Mouse (Mus musculus): Measurements from ENCODE around the gene Ubd. TPM values are rescaled to one million over a fixed set of nuclear protein-coding genes. Genes with fewer than 3 reads are reported as not detected.

The Ubd gene
- polyA plus RNA-seq, 1 experiment from 2014 or later, result not detected

DNA sequence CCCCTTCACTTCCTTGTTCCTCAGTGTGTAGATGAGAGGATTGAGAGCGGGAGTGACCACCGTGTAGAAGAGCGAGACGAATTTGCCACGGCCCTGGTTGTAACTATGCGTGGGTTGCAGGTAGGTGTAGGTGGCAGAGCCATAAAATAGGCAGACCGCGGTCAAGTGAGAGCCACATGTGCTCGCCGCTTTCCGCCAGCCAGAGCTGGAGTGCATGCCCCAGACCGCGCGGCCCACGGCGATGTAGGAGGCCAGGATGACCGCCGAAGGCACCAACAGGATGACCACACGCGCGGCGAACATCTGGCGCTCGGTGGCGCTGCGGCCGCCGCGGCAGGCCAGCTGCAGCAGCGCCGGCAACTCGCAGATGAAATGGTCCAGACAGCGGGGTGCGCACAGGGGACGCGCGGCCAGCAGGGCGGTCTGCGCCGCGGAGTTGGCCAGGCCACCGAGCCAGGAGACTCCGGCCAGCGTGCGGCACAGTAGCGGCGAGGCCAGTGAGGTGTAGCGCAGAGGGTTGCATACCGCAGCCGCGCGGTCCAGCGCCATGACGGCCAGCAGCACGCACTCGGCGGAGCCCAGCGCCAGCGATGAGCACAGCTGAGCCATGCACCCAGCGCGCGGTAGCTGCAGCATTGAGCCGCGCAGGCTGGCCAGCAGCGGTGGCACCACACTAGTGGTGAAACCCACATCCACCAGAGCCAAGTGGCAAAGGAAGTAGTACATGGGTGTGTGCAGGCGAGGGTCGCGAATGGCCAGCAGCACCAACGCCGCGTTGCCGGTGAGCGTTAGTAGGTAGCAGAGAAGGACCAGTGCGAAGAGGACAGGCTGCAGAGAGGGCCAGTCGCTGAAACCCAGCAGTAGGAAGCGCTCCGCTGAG lies 3.4 kb downstream of the Ubd start:
- H3K9me3 ChIP-seq (ENCODE audit: low read length), result no peaks in the 10 kb centered on the region
- WGBS, result 2% methylated on average over 76 of the region's 77 CpGs
- peak overlapping the region; percentile 21 for H3K4me3 ChIP-seq (ENCODE audit: low read depth, low read length)
- ATAC-seq (peak; percentile 37; the same call in 1 of the 2 replicates), DNase-seq (ENCODE audit: low spot score) (no peak)
- peak; percentile 5; the same call in 1 of the 2 replicates for TF ChIP-seq CTCF (IDR thresholded peaks at IDR 0.05)
- no peak for TF ChIP-seq EP300 (IDR thresholded peaks at IDR 0.05)
- H3K36me3 ChIP-seq (ENCODE audit: insufficient read depth, low read length), result no peaks in the 10 kb centered on the region
- H3K9ac ChIP-seq (replicated peaks; ENCODE audit: low read depth), result no peak overlapping the region
- no peak overlapping the region for H3K27ac ChIP-seq (ENCODE audit: low read length)
- no peaks in the 10 kb centered on the region for H3K4me1 ChIP-seq (ENCODE audit: insufficient read depth, low read depth, low read length)
- H3K4me2 ChIP-seq (replicated peaks; ENCODE audit: low read depth, low read length), result peak overlapping the region; percentile 54
- peaks cover 13% of the 10 kb centered on the region for H3K27me3 ChIP-seq (replicated peaks; ENCODE audit: insufficient read depth, low read length)

DNA sequence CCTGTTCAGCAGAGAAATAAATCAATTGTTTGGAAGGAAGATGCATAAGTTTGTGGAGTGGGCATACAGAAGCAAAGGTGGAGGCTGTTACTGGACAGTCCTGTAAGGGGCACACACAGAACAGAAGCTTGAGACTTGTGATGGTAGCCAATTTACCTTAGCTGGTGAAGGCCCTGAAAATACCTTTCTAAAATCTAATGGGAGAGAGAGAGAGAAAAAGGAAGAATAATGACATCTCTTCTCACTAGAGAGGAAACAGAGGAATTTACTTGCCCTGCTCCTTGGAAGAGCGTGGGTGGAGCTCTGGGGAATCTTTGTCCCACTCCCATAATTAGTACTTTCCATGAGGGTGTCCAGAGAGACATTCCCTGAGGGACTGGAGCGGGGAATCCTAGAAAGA lies 7.2 kb downstream of the Ubd start, which contains the start of gene Olfr94:
Gene Olfr94, minus strand, starts transcription at position 101 of the 400 bp plus-strand sequence.
- ATAC-seq, result no peak

DNA sequence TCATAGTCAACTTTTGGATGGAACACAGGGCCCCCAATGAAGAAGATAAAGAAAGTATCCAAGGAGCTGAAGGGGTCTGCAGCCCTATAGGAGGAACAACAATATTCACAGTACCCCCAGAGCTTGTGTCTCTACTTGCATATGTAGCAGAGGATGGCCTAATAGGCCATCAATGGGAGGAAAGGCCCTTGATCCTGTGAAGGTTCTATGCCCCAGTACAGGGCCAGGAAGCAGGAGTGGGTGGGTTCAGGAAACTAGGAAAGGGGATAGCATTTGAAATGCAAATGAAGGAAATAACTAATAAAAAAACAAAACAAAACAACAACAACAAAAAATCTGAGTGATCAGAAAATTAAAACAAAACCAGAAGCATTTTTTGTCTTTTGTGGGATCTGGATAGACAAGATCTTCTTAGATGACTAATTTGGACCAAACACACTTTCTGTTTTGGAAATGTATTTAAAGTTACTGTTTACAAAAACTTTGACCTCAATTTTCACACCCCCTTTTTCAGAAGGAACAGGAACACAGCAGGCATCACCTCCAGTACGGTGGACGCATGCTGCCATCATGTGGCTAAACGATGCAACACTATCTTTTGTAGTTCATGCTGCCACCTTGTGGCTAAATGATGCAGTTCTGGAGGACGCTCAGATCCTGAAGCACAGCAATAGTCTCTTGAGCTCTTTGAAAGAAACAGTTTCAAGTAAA lies 9.7 kb downstream of the Ubd start:
- Histone ChIP-seq H3K27ac (ENCODE audit: low read length) (no peak overlapping the region), H3K9me3 (ENCODE audit: low read length) (no peaks in the 10 kb centered on the region), H3K4me3 (ENCODE audit: low read depth, low read length) (no peak overlapping the region), H3K4me1 (ENCODE audit: insufficient read depth, low read depth, low read length) (no peaks in the 10 kb centered on the region), H3K27me3 (replicated peaks; ENCODE audit: insufficient read depth, low read length) (no peaks in the 10 kb centered on the region), H3K9ac (replicated peaks; ENCODE audit: low read depth) (no peak overlapping the region), H3K36me3 (ENCODE audit: insufficient read depth, low read length) (no peaks in the 10 kb centered on the region), H3K4me2 (replicated peaks; ENCODE audit: low read depth, low read length) (no peak overlapping the region)
- DNase-seq (ENCODE audit: low spot score), result peak; percentile 81
- peak; percentile 70 for ATAC-seq
- TF ChIP-seq CTCF (IDR thresholded peaks at IDR 0.05), result peak; percentile 100
- no peak for TF ChIP-seq EP300 (IDR thresholded peaks at IDR 0.05)
- WGBS, result 0% methylated on average over 4 of the region's 4 CpGs

More for the DNA sequence above, 7.2 kb downstream of the Ubd start, which contains the start of gene Olfr94:
- Histone ChIP-seq H3K4me3 (ENCODE audit: low read depth, low read length) (no peak within 1 kb of the TSS), H3K4me2 (replicated peaks; ENCODE audit: low read depth, low read length) (no peak within 1 kb of the TSS), H3K4me1 (ENCODE audit: insufficient read depth, low read depth, low read length) (no peaks in the 10 kb centered on the region), H3K36me3 (ENCODE audit: insufficient read depth, low read length) (no peaks in the 10 kb centered on the region), H3K9me3 (ENCODE audit: low read length) (no peaks in the 10 kb centered on the region), H3K27ac (ENCODE audit: low read length) (no peak within 1 kb of the TSS), H3K9ac (replicated peaks; ENCODE audit: low read depth) (no peak within 1 kb of the TSS), H3K27me3 (replicated peaks; ENCODE audit: insufficient read depth, low read length) (peaks cover 13% of the 10 kb centered on the region)
- no peak for DNase-seq (ENCODE audit: low spot score)
- TF ChIP-seq EP300 (IDR thresholded peaks at IDR 0.05) (no peak), CTCF (IDR thresholded peaks at IDR 0.05) (no peak)
- WGBS, result 63% methylated on average over 2 of the region's 2 CpGs

DNA sequence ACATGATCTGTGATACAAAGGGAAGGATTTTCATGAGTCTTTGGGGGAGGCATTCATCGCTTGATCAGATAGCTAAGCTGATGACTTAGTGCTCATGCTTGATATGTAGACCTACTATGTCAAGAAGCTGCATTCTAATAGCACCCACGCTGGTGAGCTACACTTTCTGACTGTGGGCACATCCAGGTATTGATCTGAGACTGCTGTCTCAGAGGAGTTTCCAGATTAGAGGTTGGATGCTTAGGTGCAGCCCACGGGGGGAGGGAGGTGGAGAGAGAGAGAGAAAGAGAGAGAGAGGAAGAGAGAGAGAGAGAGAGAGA lies 10.2 kb downstream of the Ubd start:
- DNase-seq (ENCODE audit: low spot score) (no peak), ATAC-seq (no peak)
- 35% methylated on average over 3 of the region's 3 CpGs for WGBS
- Histone ChIP-seq H3K27me3 (replicated peaks; ENCODE audit: insufficient read depth, low read length) (no peaks in the 10 kb centered on the region), H3K4me3 (ENCODE audit: low read depth, low read length) (no peak overlapping the region), H3K27ac (ENCODE audit: low read length) (no peak overlapping the region), H3K9me3 (ENCODE audit: low read length) (no peaks in the 10 kb centered on the region), H3K9ac (replicated peaks; ENCODE audit: low read depth) (no peak overlapping the region), H3K4me1 (ENCODE audit: insufficient read depth, low read depth, low read length) (no peaks in the 10 kb centered on the region), H3K36me3 (ENCODE audit: insufficient read depth, low read length) (no peaks in the 10 kb centered on the region), H3K4me2 (replicated peaks; ENCODE audit: low read depth, low read length) (no peak overlapping the region)
- TF ChIP-seq CTCF (IDR thresholded peaks at IDR 0.05), result no peak
- TF ChIP-seq EP300 (IDR thresholded peaks at IDR 0.05), result no peak

DNA sequence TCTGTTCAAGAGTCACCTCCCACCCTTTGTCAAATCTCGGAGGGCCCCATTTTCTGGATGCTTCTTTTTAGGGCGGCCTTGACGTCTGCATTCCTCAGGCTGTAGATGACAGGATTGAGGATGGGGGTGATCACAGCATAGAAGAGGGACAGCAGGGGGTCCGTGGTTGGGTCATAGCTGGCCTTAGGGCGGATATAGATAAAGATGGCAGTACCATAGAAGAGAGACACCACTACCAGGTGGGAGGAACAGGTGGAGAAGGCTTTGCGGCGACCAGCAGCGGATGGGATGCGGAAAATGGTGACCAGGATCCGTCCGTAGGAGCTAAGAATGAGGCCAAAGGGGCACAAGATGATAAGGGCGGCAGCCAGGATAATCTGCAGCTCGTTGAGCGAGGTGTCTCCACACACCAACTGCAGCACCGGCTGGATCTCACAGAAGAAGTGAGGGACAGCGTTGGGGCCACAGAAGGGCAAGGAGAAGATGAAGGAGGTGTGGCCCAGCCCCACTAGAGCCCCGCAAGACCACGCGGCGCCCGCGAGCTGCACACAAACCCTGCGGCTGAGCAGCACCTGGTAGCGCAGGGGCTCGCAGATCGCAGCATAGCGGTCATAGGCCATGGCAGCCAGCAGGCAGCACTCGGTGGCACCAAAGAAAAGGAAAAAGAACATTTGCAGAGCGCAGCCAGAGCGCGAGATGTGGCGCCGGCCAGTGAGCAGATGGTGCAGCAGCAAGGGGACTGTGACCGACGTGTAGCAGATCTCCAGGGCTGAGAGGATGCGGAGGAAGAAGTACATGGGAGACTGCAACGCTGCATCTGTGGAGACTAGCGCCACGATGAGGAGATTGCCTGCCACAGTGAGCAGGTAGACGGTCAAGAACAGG lies 17.4 kb downstream of the Ubd start:
- no peak for DNase-seq (ENCODE audit: low spot score)
- H3K27me3 ChIP-seq (replicated peaks; ENCODE audit: insufficient read depth, low read length), result peaks cover 6% of the 10 kb centered on the region; the same call in 1 of the 2 replicates
- H3K36me3 ChIP-seq (ENCODE audit: insufficient read depth, low read length), result no peaks in the 10 kb centered on the region
- no peak overlapping the region for H3K9ac ChIP-seq (replicated peaks; ENCODE audit: low read depth)
- no peak for ATAC-seq
- no peak overlapping the region for H3K4me3 ChIP-seq (ENCODE audit: low read depth, low read length)
- no peak overlapping the region for H3K4me2 ChIP-seq (replicated peaks; ENCODE audit: low read depth, low read length)
- H3K27ac ChIP-seq (ENCODE audit: low read length), result no peak overlapping the region
- no peaks in the 10 kb centered on the region for H3K9me3 ChIP-seq (ENCODE audit: low read length)
- 12% methylated on average over 40 of the region's 40 CpGs for WGBS
- TF ChIP-seq CTCF (IDR thresholded peaks at IDR 0.05), result no peak
- TF ChIP-seq EP300 (IDR thresholded peaks at IDR 0.05), result no peak
- H3K4me1 ChIP-seq (ENCODE audit: insufficient read depth, low read depth, low read length), result no peaks in the 10 kb centered on the region
